Mouse (Mus musculus): ENCODE results near the gene Epha4. TPM values are rescaled to one million over a fixed set of nuclear protein-coding genes. Genes with fewer than 3 reads are reported as not detected.

Epha4 gene
- total RNA-seq, 2 experiments from 2014 or later, result 0.55 to 0.58 TPM

DNA sequence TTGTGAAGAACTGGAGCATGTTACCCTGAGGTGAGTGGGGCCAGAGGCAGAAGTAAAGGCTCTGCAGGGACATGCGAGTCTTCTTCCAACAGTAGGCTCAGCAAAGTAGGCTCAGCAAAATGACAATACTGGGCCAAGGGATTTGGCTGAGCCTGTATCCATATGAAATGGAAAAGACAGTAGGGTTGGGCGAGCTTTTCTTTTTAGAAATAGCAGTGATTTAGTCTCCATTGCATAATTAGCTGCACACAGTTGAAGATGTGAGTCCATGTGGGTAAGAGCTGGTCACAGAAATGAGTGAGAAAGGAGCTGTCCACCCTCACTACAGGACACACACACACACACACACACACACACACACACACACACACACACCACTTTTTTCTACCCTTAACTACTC, 104.2 kb downstream of the Epha4 start:
- ATAC-seq (ENCODE audit: poor library complexity, severe bottlenecking), result no peak

DNA sequence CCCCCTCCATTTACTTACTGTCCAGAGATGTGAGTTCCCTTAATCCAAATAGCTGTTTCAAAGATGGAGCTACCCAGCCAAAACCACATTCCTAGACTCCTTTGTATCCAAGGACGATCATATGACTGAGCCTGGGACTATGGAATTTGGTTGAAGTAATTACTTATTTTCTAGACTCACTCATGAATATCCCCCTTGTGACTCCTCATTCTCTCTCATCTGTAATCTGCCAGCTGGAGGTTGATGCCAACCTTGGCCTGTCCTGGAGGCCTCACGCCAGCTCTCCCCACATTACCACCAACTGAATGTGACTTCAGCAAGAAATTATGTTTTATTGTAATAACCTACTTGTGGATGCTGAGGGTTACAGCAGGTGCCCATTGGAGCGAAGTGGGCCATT, 104.7 kb downstream of the Epha4 start:
- no peak for ATAC-seq (ENCODE audit: poor library complexity, severe bottlenecking)

DNA sequence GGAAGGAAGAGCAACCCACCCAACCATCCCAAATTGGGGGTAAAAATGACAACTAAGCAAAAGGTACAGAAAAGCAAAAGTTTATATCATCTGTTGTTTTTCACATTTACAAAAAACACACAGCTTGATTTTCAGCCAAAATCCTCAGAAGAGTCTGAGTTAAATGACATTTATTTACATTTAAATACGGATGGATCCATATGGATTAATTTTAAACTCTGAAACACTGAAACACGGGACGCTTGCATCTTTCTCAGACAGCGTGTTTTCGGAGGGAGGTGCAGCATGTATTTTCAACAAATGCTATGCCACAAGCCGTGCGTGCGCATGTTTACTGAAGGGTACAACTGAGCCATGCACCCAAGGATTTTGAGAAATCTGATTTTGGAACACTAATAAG, 105.4 kb downstream of the Epha4 start:
- ATAC-seq (ENCODE audit: poor library complexity, severe bottlenecking), result no peak

DNA sequence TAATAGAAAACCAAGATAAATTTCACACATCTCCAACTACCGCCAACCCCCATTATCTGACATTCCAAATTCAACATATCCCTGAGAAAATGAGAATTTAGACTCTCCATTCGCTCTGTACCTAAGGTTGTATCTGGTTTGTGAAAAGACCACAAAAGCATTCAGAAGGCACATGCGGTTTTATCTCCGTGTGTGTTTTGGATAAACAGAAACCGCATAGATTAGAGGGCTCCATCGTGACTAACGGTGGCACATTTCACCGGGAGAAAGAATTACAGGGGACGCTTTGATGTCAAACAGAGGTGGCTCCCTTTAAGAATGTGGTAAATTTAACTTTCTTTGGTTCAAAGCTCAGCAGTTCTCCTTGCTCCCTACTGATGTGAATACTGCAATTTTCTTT, 107.5 kb downstream of the Epha4 start:
- no peak for ATAC-seq (ENCODE audit: poor library complexity, severe bottlenecking)

DNA sequence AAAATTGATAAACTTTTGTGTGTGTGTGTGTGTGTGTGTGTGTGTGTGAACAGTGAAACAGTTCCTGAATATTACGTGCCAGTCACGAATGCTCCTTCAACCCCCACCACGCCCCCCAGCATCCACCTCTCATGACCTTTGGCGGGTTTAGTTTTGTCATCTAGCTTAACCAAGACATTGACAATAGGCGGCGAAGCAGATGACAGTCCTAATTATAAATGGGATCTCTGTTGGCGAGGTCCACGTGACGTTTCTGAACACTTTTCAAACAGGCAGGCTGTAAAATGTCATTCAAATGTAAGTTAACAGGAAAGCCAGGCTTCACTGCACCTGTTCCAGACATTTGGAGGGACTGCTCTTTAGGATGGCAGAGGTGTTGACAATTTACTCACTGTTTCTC, 108.3 kb downstream of the Epha4 start:
- no peak for ATAC-seq (ENCODE audit: poor library complexity, severe bottlenecking)

DNA sequence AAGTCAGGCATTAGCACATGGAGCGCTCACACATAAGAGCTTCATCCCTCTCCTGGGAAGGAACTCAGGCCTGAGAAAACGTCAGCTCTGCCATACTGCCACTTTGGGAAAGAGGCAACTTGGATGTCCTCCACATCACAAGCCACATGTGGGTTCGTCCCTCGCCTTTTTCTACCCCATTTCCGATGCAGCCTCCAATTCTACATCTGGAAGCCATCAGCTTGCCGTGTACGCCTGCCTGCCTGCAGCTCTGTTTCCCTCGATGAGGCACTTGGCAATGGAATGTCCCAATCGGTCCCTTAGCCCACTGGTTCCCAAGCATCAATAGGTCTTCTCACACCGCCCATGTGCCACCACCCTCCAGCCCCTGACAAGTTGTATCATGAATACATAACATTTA, 110.4 kb downstream of the Epha4 start:
- ATAC-seq (ENCODE audit: poor library complexity, severe bottlenecking), result no peak

DNA sequence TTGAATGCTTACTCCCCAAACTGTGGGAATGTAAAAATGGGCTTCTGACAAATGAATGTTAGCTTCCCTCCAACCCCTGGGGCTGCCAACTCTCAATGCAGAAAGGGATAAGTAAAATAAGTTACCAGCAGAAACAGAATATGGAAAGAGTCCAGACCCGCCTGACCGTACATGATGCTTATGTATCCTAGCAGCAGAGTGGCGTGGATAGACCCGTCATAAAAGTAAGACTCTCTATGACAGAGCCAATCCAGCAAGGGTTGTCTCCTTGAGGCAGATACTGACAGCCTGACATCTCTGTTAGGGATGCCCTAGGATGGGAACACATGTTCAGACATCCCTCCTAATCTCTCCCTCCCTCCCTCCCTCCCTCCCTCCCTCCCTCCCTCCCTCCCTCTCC, 111.9 kb downstream of the Epha4 start:
- ATAC-seq (ENCODE audit: poor library complexity, severe bottlenecking), result no peak

DNA sequence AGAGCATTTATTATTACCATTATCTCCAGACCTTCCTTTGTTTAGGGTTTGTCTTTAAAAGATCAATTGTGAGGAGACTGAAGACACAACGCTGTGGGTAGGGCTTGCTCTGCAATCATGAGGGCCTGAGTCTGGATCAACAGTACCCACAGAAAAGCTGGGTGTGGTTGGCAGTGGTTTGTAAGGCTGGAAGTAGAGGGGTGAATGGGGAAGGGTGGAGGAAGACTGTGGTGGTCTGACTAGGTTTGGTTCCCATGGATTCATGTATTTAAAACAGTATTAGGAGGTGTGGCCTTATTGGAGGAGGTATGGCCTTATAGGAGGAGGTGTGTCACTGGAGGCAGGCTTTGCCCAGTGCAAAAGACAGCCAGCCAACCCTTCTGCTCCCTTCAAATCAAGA, 113.4 kb downstream of the Epha4 start:
- ATAC-seq (ENCODE audit: poor library complexity, severe bottlenecking), result no peak

DNA sequence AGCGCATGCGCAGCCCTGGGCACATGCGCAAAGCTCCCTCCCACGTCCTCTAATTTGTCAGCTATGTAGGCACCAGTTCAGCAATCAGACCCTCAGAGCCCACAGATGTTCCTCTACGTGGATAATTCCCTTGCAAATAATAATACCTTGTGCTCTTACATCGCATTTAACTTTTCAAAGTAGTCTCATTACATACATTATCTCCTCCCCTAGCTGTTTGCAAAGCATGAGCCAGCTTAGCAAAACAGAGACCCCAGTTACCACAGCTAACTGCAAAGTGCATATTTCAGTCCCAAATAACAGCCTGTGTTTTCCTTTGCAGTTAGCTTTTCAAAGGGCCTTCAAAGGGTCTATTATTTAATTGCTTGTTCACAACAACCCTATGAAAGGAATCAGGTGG, 123.3 kb downstream of the Epha4 start:
- ATAC-seq (ENCODE audit: poor library complexity, severe bottlenecking), result no peak

DNA sequence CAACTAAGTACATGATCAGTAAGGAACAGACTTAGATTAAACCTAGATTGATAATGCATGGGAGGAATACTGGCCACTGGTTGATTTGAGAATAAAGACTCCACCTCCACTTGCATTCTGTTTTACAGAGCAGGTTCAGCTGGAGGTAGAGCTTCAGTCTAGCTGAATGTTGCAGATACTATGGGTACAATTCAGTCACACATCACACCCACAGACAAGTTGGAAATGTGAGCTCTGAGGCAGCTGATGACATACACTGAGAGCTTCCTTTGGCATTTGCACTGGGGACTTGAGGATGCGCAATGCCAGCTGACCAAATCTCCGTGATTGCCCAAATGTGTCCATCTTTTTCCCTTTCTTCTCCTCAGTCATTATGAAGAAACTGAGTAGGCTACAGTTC, 125.8 kb downstream of the Epha4 start:
- ATAC-seq (ENCODE audit: poor library complexity, severe bottlenecking), result no peak

DNA sequence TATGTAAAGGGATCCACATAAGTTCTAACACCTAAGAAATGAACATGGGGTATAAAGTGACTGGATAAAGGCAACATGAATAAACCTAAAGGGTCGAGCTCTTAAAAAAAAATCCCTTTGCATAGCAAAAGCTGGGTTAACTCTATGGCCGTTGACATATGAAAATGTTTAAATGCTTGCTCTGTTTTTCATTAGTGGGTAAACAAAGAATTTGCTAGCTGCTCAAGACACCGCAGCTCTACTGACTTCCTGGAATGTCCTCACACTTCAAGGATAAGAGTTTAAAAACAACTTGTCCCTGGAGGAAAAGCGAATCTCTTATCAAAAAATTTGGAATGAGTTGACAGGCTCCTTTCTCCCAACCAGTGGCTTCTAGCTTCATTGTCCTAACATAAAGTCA, 126.3 kb downstream of the Epha4 start:
- ATAC-seq (ENCODE audit: poor library complexity, severe bottlenecking), result no peak

DNA sequence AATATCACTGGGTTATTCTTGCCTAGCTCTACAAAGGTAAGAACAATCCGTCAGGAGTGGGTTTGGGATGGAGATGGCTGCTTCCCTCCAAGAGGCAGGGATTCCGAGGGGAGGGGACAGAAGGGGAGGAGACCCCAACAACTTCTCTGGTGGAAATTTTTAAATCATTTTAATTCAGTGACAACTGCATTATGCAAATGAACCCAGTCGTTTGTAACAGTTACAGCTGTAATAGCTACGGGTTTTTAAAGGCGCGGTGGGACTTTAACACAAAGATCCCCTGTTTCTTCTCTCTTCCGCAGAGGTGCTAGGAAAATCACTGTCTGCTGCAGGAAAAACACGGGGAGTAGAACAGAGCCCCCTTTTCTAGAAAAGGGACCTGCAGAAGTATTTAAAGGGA, 129.3 kb downstream of the Epha4 start:
- ATAC-seq (ENCODE audit: poor library complexity, severe bottlenecking), result no peak

DNA sequence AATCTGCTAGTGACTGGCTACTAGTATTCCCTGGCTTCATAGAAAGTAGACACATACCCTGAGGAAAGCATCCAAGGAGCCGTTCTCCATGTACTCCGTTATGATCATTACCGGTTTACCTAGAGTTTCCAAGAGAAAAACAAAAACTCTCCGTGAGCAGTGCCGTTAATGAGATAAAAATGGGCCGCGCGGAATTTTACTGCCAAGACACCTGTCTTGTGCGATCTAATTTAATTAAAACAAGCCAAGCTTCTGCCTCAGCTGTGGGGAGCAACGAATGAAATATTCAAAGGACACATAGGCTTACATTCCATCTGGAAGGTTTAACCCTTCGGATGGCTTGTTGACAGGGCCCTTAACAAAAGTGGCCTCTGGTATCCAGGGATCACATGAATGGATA, 131.4 kb downstream of the Epha4 start:
- ATAC-seq (ENCODE audit: poor library complexity, severe bottlenecking), result no peak

DNA sequence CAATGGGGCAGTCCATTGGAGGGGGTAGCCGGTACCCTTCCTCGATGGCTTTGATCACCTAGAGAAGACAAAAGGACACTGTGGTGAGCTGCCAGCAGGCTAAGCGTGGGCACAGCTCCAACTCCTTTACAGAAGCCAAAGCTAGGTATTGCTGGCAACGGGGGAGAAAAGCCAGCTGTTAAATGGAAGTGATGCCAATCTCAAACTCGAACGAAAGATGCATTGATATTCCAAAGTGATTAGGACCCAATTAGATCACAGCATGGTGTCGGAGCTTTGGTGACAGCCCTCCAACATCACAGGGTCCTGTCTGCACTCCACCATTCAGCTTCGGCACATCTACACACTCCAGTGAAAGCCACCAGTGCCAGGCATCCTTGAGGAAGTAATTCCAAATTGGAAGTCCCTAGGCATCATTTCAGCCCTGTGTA, 137.3 kb downstream of the Epha4 start:
- ATAC-seq (ENCODE audit: poor library complexity, severe bottlenecking), result no peak

DNA sequence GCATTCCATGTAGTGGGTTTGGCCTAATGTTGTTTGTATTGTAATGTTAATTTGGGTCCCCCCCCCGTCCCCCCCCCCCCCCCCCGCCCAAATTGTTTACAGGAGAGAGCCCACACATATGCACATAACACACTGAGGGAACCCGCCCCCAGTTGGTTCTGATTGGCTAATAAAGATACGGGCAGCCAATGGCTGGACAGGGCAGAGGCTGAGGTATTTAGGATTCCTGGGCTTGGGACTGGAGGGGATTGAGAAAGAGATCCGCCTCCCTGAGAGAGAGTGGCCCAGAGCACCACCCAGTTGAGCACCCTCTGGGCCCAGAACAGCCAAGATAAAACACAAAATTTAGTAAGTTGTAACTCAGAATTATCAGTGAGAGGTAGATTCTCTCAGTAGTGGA, 140.8 kb downstream of the Epha4 start:
- ATAC-seq (ENCODE audit: poor library complexity, severe bottlenecking), result no peak

DNA sequence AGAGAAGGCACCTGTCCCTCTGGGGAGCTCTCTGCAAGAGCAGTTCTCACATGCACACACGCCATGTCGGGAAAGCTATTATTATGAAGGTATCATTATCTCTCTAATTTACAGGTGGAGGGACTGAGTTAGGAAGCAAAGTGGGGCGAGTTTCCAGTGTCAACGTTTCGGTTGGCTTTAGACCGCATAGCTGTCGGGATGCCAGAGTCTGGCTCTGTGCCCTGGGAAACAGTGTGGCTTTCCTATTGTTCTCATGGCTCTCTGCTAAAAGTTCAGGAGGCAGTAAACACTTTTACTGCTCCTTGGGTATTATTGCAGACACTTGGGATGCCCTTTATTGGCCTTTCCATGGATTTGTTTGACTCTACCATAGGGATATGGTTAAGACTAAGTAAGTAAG, 144.0 kb downstream of the Epha4 start:
- ATAC-seq (ENCODE audit: poor library complexity, severe bottlenecking), result no peak

DNA sequence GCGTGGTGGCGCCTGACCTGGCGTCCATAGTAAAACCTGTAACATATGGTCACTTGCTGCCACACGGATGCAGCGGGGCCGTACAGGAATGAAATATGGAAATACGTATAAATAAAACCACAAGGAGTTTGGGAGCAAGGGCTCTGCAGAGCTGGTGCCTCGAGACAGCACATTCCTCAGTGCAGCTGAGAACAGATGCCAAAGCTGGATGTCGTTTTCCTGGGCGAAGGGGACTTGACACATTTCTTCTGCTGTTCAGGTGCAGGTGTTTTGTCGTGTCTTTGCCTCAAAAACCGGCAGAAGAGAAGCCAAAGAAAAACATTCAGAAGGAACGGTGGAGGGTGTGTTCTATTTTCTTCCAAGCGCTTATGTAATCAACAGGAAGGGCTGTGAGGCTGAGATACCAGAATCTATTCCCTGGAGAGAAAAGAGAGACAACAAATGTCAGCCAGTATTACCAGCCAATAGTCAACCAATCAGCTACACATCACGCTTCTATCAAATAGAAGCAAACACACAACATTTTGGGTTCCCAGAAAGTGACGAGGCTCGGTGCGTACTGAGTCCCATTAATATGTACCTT, 145.5 kb downstream of the Epha4 start:
- no peak for ATAC-seq (ENCODE audit: poor library complexity, severe bottlenecking)

DNA sequence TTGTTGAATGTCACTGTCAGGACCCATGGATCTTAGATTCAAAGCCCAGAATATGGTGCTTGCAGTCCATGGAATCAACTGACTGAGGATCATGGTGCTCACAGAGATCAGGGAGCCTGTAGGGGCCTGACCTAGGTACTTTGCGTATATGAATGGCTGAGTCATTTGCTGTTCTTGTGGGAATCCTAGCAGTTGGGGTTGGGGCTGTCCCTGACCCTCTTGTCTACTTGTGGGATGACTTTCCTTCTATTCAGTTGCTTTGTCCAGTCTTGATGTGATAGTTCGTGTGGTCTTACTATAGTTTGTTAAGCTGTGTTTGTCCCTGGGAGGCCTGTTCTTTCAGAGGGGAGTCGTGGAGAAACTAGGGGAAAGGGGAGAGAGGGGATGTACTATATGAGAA, 149.0 kb downstream of the Epha4 start:
- ATAC-seq (ENCODE audit: poor library complexity, severe bottlenecking), result no peak

DNA sequence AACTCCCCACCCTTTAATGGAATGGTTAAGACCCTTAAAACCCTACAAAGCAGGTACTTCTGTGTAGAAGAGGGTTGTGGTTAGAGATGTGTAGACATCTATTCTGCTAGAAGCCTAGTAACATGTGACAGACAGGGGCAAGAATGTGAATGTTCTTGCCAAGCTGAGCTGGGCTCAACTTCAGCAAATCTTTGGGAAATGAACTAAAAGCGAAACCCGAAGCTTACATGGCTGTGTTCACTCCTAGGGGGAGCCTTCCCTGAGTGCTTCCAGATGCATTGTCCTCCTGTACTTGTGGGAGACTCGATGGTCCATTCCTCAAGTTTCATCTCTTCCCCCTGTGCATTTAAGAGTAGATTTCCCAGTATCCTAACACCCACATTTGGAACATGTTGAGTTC, 150.3 kb downstream of the Epha4 start:
- no peak for ATAC-seq (ENCODE audit: poor library complexity, severe bottlenecking)

DNA sequence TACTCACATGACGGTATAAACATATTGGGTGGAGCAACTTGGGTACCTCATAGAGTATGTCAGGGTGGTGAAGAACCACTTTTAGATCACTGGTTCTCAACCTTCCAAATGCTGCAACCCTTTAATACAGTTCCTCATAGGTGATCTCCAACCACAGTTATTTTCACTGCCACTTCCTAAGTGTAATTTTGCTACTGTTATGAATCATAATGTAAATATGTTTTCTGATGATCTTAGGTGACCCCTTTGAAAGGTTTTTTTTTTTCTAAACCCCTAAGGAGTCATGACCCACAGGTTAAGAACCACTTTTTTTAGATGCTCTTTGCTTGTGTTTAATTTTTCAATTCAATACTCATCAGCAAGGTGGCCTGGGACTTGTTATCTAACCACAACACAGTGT, 151.0 kb downstream of the Epha4 start:
- no peak for ATAC-seq (ENCODE audit: poor library complexity, severe bottlenecking)

DNA sequence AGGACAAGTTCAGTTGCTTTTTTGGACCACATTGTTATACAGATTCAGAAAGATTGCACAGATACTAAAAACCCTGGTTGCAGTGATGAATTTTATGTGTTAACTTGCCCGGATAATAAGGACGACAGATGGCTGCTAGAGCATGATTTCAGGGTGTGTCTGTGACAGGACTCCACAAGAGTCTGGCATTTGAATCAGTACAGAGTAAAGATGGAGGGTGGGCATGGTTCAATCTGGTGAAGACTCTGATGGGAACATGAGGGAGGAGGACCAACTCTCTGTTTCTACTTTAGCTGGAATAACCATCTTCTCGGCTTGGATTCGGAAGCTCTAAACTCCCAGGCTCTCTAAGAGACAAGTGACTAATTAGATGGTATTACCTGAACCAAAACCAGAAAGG, 168.4 kb downstream of the Epha4 start:
- no peak for ATAC-seq (ENCODE audit: poor library complexity, severe bottlenecking)

DNA sequence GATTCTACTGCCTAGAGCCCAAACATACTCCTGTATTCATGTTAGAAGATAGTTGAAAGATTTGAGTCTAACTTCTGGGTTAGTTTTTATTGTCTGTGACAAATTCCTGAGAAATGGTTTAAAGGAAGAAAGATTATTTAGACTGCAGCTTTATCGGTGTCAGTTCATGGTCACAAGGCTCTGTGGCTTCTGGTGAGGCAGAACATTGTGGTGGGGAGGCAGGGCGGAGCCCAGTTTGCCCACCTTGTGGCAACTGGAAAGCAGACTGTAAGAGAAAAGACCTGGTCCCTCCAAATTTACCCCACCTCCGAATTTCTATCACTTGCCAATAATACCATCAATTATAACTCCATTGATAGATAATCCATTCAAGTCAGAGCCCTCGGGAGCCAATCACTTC, 171.1 kb downstream of the Epha4 start:
- no peak for ATAC-seq (ENCODE audit: poor library complexity, severe bottlenecking)

DNA sequence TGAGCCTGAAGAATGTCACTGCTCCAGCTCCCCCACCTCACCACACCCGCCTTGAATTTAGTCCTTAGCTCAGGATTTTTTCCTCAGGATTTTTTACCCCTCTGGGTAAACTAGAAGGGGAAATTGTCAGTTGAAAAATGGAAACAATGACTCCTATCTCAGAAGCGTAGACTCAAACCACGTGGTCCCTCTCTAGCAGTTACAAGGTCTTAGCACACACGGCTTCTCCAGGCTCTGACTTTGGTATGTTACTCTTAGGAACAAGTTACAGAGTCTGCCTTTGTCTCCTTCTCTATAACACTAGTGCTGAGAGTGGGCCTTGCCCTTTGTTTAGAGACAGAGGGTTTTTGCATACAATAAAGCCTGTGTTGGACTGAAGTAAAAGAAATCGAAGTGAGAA, 175.2 kb downstream of the Epha4 start:
- ATAC-seq (ENCODE audit: poor library complexity, severe bottlenecking), result no peak

DNA sequence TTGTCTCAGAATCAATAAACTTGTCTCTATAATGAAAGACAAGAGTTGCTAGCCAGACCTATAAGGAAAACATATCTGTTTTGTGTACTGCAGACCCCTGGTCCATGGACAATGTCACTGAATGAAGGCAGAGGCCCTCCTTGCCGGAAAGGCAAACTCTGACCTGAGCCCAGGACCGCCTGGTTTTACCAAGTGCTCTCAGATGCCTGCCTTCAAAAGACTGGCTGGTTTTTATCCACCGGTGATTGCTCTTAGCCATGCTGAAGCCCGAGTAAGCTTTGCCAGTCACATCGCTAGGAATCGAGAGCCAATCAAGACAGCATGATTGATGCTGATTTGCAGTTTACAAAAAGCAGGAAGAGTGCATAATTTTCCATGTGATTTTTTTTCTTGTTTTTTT, 176.5 kb downstream of the Epha4 start:
- no peak for ATAC-seq (ENCODE audit: poor library complexity, severe bottlenecking)

Measured in megakaryocyte, adult 5-6 weeks (primary cell).